Mouse (Mus musculus): ENCODE measurements around the gene Tube1.

GRCm38 (mm10) chr10:39108837-39109488, 24.8 kb upstream of the Tube1 start:
- TF ChIP-seq CTCF (conservative IDR thresholded peaks at IDR 0.05; ENCODE audit: insufficient read depth, insufficient read length, low read depth, low read length), result no peak
- no peak for TF ChIP-seq POLR2A (IDR thresholded peaks at IDR 0.05; ENCODE audit: low read depth, low read length)

All from kidney, adult 2 months (tissue).